Mouse (Mus musculus) liver, embryonic 14.5 days (tissue): ENCODE measurements around the gene Ift20.

ENCODE experiments used
- CTCF ChIP-seq: IDR thresholded peaks from 2 replicates; pipeline ENCODE4 v1.5.1; 2016; ENCODE audit warnings: antibody characterized with exemption, low read depth, control low read depth
- EP300 ChIP-seq: IDR thresholded peaks from 2 replicates; pipeline ENCODE4 v1.6.1; 2016; ENCODE audit warnings: antibody characterized with exemption, low read depth

DNA sequence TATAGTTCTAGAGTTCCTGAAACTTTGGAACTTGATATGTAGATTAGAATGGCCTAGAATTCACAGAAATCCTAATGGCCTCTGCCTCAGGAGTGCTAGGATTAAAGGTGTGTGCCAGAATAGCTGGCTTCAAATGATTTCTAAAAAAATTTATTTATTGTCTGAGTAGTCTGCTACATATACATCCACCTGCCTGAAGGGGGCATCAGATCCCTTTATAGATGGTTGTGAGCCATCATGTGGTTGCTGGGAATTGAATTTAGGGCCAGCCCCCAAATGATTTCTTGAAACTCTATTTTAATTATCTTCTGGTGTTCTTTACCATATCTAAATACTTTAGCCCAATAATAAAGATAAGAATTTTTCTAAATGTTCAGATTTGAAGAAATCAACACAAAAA, 49.9 kb downstream of the Ift20 start:
- TF ChIP-seq CTCF (no peak), EP300 (no peak)
